Mouse (Mus musculus): Measurements from ENCODE around the gene Sec13.
"Not testable (repeated sequence)": the region's sequence is repeated elsewhere in the genome, so short reads cannot be mapped to it uniquely, and the experiment has no call there.

Sec13 gene

GRCm38 (mm10) chr6:113740236-113741217 lies at the start of gene Sec13:
TSS of gene Sec13 (minus strand) at chr6:113740743.
- peak; percentile 95 for DNase-seq (ENCODE audit: low spot score)

GRCm38 (mm10) chr6:113787459-113787968 lies 47.0 kb upstream of the Sec13 start:
- DNase-seq (ENCODE audit: low spot score) = peak; percentile 7

GRCm38 (mm10) chr6:113785658-113786057 lies 45.1 kb upstream of the Sec13 start:
- DNase-seq (ENCODE audit: low spot score) = no peak

- DNase-seq (ENCODE audit: low spot score) = no peak
Measured at GRCm38 (mm10) chr6:113778229-113778753, 37.7 kb upstream of the Sec13 start.

- no peak for DNase-seq (ENCODE audit: low spot score)
Measured at GRCm38 (mm10) chr6:113768804-113769203, 28.3 kb upstream of the Sec13 start.

- DNase-seq (ENCODE audit: low spot score) = peak; percentile 86
Measured at GRCm38 (mm10) chr6:113761644-113762043, 21.1 kb upstream of the Sec13 start.

- DNase-seq (ENCODE audit: low spot score) = no peak
Measured at GRCm38 (mm10) chr6:113749119-113749685, 8.7 kb upstream of the Sec13 start.

GRCm38 (mm10) chr6:113748351-113748750 lies 7.8 kb upstream of the Sec13 start:
- peak; percentile 44 for DNase-seq (ENCODE audit: low spot score)

- DNase-seq (ENCODE audit: low spot score) = no peak
Measured at GRCm38 (mm10) chr6:113747284-113747683, 6.7 kb upstream of the Sec13 start.

GRCm38 (mm10) chr6:113745117-113745516 lies 4.6 kb upstream of the Sec13 start:
- no peak for DNase-seq (ENCODE audit: low spot score)

GRCm38 (mm10) chr6:113743111-113743510 lies 2.6 kb upstream of the Sec13 start:
- no peak for DNase-seq (ENCODE audit: low spot score)

GRCm38 (mm10) chr6:113742321-113742720 lies 1.8 kb upstream of the Sec13 start:
- DNase-seq (ENCODE audit: low spot score) = no peak

GRCm38 (mm10) chr6:113741425-113741824 lies 882 bp upstream of the Sec13 start:
- DNase-seq (ENCODE audit: low spot score) = no peak

GRCm38 (mm10) chr6:113737318-113738046 lies 3.1 kb downstream of the Sec13 start:
- DNase-seq (ENCODE audit: low spot score) = no peak

- no peak for DNase-seq (ENCODE audit: low spot score)
Measured at GRCm38 (mm10) chr6:113731296-113731695, 9.2 kb downstream of the Sec13 start.

GRCm38 (mm10) chr6:113728181-113728580 lies 12.4 kb downstream of the Sec13 start:
- DNase-seq (ENCODE audit: low spot score) = no peak

- DNase-seq (ENCODE audit: low spot score) = no peak
Measured at GRCm38 (mm10) chr6:113721061-113721460, 19.5 kb downstream of the Sec13 start.

GRCm38 (mm10) chr6:113719878-113720277 lies 20.7 kb downstream of the Sec13 start, which contains the start of gene Ghrl:
TSS of gene Ghrl (minus strand) at chr6:113719880.
- no peak for DNase-seq (ENCODE audit: low spot score)

- DNase-seq (ENCODE audit: low spot score) = no peak
Measured at GRCm38 (mm10) chr6:113717541-113717940, 23.0 kb downstream of the Sec13 start.

- no peak for DNase-seq (ENCODE audit: low spot score)
Measured at GRCm38 (mm10) chr6:113714797-113715196, 25.7 kb downstream of the Sec13 start.

GRCm38 (mm10) chr6:113714276-113714675 lies 26.3 kb downstream of the Sec13 start:
- DNase-seq (ENCODE audit: low spot score) = no peak

GRCm38 (mm10) chr6:113713389-113713788 lies 27.2 kb downstream of the Sec13 start:
- DNase-seq (ENCODE audit: low spot score) = not testable (repeated sequence)
